Mouse (Mus musculus) liver, embryonic 14.5 days (tissue): Measurements from ENCODE around the gene Rbm6.

Experiments
- CTCF ChIP-seq: IDR thresholded peaks from 2 replicates; pipeline ENCODE4 v1.5.1; 2016; ENCODE audit warnings: antibody characterized with exemption, low read depth, control low read depth
- EP300 ChIP-seq: IDR thresholded peaks from 2 replicates; pipeline ENCODE4 v1.6.1; 2016; ENCODE audit warnings: antibody characterized with exemption, low read depth

DNA sequence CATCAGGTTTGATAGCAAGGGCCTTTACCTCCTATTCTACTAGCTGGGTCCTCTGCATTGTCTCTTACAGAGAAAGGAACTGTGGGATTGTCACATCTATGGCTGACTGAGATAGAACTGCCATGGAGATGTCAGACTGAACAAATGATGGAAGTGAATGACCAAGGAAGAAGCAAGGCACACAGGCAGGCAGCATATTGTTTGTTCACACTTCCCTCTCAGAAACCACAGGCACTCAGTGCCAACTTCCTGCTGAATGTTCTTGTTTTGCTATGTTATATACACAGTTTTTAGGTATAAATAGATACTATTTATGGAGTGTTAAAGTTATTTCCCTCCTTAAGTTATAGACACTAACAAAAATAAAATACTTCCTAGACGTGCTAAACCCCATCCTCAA lies 125.7 kb downstream of the Rbm6 start:
- TF ChIP-seq CTCF (no peak), EP300 (no peak)
